Mouse (Mus musculus): Measurements from ENCODE around the gene Cst3. TPM values are rescaled to one million over a fixed set of nuclear protein-coding genes. Genes with fewer than 3 reads are reported as not detected.

Cst3 gene
- total RNA-seq, 1 experiment from 2014 or later, result 1,517 TPM

GRCm38 (mm10) chr2:148860993-148861392, 14.5 kb downstream of the Cst3 start:
- ATAC-seq (replicated peaks; ENCODE audit: insufficient number of reproducible peaks, low FRiP score, low TSS enrichment, poor library complexity, severe bottlenecking), result no peak

DNA sequence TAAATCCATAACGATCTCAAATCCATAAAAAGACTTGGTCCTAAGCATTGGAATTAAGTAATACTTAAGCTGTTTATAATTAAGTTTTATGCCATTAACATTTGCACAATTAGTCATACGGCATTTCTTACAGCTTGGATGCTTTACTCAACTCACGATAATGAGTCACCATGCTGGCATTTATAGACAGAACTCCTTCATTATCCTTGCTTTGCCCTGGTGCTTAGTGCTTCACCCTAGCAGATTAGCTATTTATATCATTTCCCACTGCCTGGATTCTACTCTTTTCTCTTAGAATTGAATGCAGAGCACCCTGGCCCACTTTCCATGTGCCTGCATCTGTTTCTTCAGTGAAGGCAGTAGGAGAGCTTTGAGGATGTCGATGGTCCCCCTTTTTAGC, 18.0 kb downstream of the Cst3 start:
- no peak for ATAC-seq (replicated peaks; ENCODE audit: insufficient number of reproducible peaks, low FRiP score, low TSS enrichment, poor library complexity, severe bottlenecking)

DNA sequence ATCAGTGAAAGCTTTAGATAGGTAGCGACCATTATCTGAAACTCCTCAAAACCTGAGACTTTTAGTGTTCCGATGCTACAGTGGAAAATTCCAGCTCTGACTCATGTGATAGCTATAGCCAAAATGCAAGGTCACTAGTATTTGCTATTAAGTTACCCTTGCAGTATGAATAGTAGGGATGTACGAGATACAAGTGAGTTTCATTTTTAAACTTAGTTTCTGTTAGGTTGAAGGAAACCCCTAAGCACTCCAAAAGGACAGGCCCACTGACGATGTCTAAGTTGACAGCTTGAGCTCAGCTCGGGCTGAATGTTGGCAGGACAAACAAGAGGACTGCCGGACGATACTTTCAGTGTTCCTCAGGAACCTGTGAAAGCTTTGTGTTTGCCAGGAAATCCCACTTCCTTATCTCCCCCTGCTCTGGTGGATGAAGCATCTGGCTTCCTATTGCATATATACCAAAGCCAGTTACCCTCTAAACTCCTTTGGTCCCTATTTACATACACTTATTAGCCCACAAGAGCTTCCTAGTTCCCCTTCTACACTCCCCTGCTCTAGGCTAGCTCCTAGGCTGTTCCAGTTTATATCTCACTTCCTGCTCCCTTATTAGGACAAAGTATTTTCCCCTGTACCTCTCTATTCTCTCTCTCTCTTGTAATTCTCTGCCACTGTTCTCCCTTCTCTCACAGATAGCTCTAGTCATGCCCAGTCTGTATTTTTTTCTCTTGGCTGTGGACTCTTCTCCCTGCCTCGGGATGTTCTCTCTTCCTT, 18.7 kb downstream of the Cst3 start:
- ATAC-seq (replicated peaks; ENCODE audit: insufficient number of reproducible peaks, low FRiP score, low TSS enrichment, poor library complexity, severe bottlenecking), result peak; percentile 80

DNA sequence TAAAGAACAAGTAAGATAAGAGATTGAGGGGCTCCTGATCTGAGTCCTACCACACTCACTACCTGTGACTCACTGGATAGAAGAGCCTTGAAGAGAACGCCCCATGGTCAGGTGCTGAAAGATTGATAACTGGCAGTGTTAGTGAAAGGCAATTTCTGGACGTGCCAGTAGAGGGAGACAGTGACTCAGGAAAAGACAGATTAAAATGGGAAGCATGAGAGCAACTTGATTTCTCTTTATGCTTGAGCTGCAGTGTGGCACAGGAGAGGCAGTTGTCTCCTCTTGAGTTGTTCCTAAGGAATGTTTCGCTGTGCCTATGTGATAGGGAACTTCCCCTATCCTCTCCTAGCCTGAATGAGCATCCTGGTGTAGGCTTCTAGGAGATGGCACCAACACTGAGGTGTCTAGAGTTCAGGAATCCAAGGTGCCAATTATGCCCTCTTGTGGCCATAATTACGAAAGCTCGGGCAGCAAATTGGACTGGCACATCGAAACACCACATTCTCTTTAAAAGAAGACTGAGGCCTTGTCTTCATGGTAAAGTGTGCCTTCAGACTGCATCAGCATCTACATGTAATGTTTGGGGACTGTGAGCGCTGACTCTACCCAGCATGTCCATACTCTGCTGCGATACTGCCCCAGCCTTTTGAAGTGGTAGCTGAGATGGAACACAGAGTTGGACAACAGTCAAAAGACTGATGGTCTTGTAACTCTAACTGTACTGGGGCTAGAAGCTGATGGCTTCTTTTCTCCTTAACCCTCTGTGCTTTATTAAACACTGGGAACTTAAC, 24.2 kb downstream of the Cst3 start:
- ATAC-seq (replicated peaks; ENCODE audit: insufficient number of reproducible peaks, low FRiP score, low TSS enrichment, poor library complexity, severe bottlenecking), result peak; percentile 80

DNA sequence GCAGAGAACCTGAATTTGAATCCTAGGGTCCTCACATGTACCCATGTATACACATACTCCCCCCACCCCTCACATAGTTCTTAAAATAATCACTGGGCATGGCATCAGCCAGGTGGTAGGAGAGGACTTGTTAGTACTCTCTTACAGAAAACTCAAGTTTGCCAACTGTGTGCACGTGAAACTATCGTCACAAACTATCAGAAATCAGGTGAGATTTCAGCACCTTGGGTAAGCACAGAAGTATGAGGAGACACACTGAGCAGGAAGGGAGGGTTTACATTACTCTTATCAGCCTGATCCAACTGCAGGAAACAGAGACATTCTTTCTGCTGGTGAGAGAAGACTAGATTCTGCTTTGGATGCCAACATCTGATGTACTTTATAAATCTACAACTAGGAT, 36.3 kb downstream of the Cst3 start:
- no peak for ATAC-seq (replicated peaks; ENCODE audit: insufficient number of reproducible peaks, low FRiP score, low TSS enrichment, poor library complexity, severe bottlenecking)

DNA sequence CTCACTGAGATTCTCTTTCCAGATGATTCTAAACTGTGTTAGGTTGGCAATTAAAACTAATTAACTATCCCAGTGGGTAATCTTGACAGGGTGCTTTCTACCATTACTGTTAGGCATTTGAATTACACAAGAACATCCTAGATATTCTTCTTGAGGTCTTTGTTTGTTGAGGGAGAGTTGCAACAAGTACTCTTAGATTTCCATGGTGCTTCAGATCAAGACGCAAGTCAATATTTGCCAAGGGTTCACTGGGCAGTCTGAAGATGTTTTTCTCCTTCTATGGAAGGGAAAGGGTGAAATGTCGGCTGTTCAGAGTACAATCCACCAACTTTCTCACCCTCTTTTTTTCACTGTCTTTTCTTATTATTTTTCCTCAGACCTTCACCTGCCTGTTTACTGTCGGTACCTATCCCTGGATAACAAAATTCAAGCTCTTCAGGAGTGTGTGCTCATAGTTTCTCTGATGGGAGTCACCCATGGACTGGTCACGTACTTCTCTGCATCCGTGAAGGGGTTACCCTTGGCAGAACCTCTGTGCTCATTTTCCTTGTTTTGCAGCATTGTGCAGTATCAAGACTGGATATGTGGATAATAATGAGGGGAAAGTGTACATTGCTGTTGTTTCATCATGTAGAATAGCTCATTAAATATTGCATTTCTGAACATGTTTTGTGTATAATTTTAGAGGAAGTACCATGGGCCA, 37.3 kb downstream of the Cst3 start:
- no peak for ATAC-seq (replicated peaks; ENCODE audit: insufficient number of reproducible peaks, low FRiP score, low TSS enrichment, poor library complexity, severe bottlenecking)

DNA sequence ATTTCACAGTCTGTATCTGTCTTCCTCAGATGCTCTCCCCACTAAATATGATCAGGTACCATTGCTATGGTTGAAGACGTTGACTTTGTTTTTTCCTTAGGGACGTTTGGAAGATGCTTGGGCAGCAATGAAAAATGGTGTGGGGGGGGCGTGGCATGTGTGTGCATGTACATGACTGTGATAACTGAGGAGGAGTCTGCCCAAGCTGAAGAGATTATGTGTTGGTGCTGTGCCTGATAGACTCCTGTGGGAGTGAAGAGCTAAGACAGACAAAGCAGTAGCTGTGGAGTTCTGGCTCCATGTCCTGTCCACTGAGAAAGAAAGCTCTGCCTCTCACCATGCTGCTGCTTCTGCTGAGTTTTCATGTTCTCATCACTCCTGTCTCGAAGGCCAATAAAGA, 40.6 kb downstream of the Cst3 start, which contains the start of gene Cst9:
Gene Cst9 (plus strand): TSS at position 236 of the 400 bp plus-strand sequence.
- ATAC-seq (replicated peaks; ENCODE audit: insufficient number of reproducible peaks, low FRiP score, low TSS enrichment, poor library complexity, severe bottlenecking), result no peak

- ATAC-seq (replicated peaks; ENCODE audit: insufficient number of reproducible peaks, low FRiP score, low TSS enrichment, poor library complexity, severe bottlenecking), result no peak
Observed at GRCm38 (mm10) chr2:148825986-148826385, 49.5 kb downstream of the Cst3 start.

Other genes with a start within 250 kb of the Cst3 start
- gene Nxt1, start 203.1 kb downstream of the Cst3 start, total RNA-seq (2017), result 17.6 to 24.0 TPM (median 23.1 TPM) in 3 replicates
- 24.9 to 31.9 TPM (median 29.6 TPM) in 3 replicates for gene Gzf1, start 194.7 kb downstream of the Cst3 start, total RNA-seq (2017)
- 0.32 to 0.78 TPM (median 0.57 TPM) in 3 replicates for gene Napb, start 143.2 kb downstream of the Cst3 start, total RNA-seq (2017)
- gene Cstl1, start 125.3 kb downstream of the Cst3 start, total RNA-seq (2017), result not detected in 3 replicates
- gene Cst11, start 104.2 kb downstream of the Cst3 start, total RNA-seq (2017), result not detected in 3 replicates
- gene 8030411F24Rik, start 93.7 kb downstream of the Cst3 start, total RNA-seq (2017), result not detected in 3 replicates
- not detected in 3 replicates for gene Cst12, start 86.3 kb downstream of the Cst3 start, total RNA-seq (2017)
- 0.87 TPM in 1 of 3 replicates, not detected in the others for gene Cst8, start 76.9 kb downstream of the Cst3 start, total RNA-seq (2017)
- gene Cst13, start 55.6 kb downstream of the Cst3 start, total RNA-seq (2017), result 1.6 TPM in 1 of 3 replicates, not detected in the others
- not detected in 3 replicates for gene Cst9, start 40.5 kb downstream of the Cst3 start, total RNA-seq (2017)
- gene 9230104L09Rik, start 10.7 kb downstream of the Cst3 start, total RNA-seq (2017), result not detected in 3 replicates
- not detected in 3 replicates for gene Gm1330, start 127.6 kb upstream of the Cst3 start, total RNA-seq (2017)
- gene Gm10750, start 141.5 kb upstream of the Cst3 start, total RNA-seq (2017), result not detected in 3 replicates